9 mouse cellular contexts compared by ENCODE assay signal in the genomic region with DNA sequence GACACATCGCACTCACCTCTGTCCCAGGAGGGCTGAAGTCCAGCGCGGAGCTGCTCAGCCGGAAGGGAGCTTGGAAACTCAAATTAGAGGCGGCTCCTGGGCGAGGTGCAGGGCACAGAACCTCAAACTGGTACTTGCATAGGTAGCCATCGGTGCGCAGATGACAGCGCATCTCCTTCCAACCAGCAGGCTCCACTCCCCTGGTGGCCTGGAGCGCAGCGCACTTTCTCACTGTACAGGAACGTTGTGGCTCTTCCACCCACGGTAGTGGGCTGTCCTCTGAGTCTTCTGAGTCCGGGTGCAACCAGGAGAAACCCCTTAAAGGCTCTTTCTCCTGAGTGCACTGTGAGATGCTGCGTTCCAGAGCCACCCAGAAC. TPM values are rescaled to one million over a fixed set of nuclear protein-coding genes. Genes with fewer than 3 reads are reported as not detected.
DNase-seq lines count a peak whose midpoint lies in the region; ATAC-seq lines count a peak whose summit lies in the region.
"Had no signal": no experiment of that assay in that cellular context is flagged by ENCODE, and none has a peak within 500 bp of the region (broad histone marks: within the 10 kb centered on the region; RNA-seq: fewer than 3 reads in every experiment).

No protein-coding gene starts in this region.

- peak overlapping the region; percentile 48 for H3K9ac ChIP-seq in hindbrain, embryonic 14.5 days
- H3K9ac ChIP-seq in liver, embryonic 12.5 days: peak overlapping the region; percentile 27

- no peaks in the 10 kb centered on the region for H3K36me3 ChIP-seq in hindbrain, embryonic 14.5 days (replicated peaks; ENCODE audit: control insufficient read depth, insufficient read depth)
- no peaks in the 10 kb centered on the region for H3K36me3 ChIP-seq in liver, embryonic 12.5 days

- peak overlapping the region; percentile 55 for H3K27ac ChIP-seq in hindbrain, embryonic 14.5 days
- H3K27ac ChIP-seq in liver, embryonic 12.5 days: 0 out of 2 replicates have a peak overlapping the region, but pooled peaks have one; percentile 51
- H3K27ac ChIP-seq: macrophage had no signal

- H3K4me2 ChIP-seq in hindbrain, embryonic 14.5 days (replicated peaks): peak overlapping the region; percentile 76
- peak overlapping the region; percentile 57 for H3K4me2 ChIP-seq in liver, embryonic 12.5 days

- no peaks in the 10 kb centered on the region for H3K9me3 ChIP-seq in hindbrain, embryonic 14.5 days (ENCODE audit: control insufficient read depth, low read length)
- H3K9me3 ChIP-seq in liver, embryonic 12.5 days (replicated peaks): no peaks in the 10 kb centered on the region

- peak; percentile 71 for ATAC-seq in hindbrain, embryonic 14.5 days (ENCODE audit: low FRiP score)
- ATAC-seq in liver, embryonic 12.5 days: 0 out of 2 replicates have a peak, but pooled peaks have one; percentile 15

- no peaks in the 10 kb centered on the region for H3K27me3 ChIP-seq in hindbrain, embryonic 14.5 days (ENCODE audit: control insufficient read depth, insufficient read depth, low read length)
- H3K27me3 ChIP-seq in liver, embryonic 12.5 days (replicated peaks): peaks cover 5% of the 10 kb centered on the region; the same call in 1 of the 2 replicates

- H3K4me3 ChIP-seq in hindbrain, embryonic 14.5 days (replicated peaks; ENCODE audit: low read length): peak overlapping the region; percentile 36
- H3K4me3 ChIP-seq in liver, embryonic 12.5 days: peak overlapping the region; percentile 41

- 7% methylated on average over 15 of the region's 15 CpGs for WGBS in hindbrain, embryonic 14.5 days
- 7% methylated on average over 15 of the region's 15 CpGs for WGBS in liver, embryonic 12.5 days (ENCODE audit: insufficient replicate concordance)

- peaks cover 12% of the 10 kb centered on the region; the same call in 1 of the 2 replicates for H3K4me1 ChIP-seq in hindbrain, embryonic 14.5 days (replicated peaks; ENCODE audit: control insufficient read depth, insufficient read depth, low read length)
- no peaks in the 10 kb centered on the region for H3K4me1 ChIP-seq in liver, embryonic 12.5 days

- DNase-seq in adrenal gland, postnatal 14 days: peak; percentile 16
- DNase-seq in adrenal gland, adult 8-10 months: no peak
- peak; percentile 2 for DNase-seq in urinary bladder, postnatal 25 days (ENCODE audit: low spot score)
- no peak for DNase-seq in urinary bladder, postnatal 10 days (ENCODE audit: low spot score)
- peak; percentile 44 for DNase-seq in hindbrain, embryonic 14.5 days (ENCODE audit: low spot score)
- DNase-seq in retina, embryonic 14.5 days (ENCODE audit: low spot score): peak; percentile 56
- DNase-seq in urinary bladder, adult 18-20 months (ENCODE audit: low spot score in 2 of 2): no peak

RNA-seq across cellular contexts. Expression of gene Clec14a, which starts 0.9 kb away (rescaled TPM):
- total RNA-seq in adrenal gland, postnatal 14 days (2021): 15.1 and 20.0 TPM in 2 replicates
- total RNA-seq in adrenal gland, adult 8-10 months (2022): 10 to 100 TPM in 3 of 4 experiments, 1 to 10 TPM in 1; 9.4 to 15.3 (median 13.5) TPM
- polyA plus RNA-seq in hindbrain, embryonic 14.5 days (2014; fragmentation: Nextera tagmentation; extraction: Ambion mirVana): 7.9 and 9.3 TPM in 2 replicates
- polyA plus RNA-seq in liver, embryonic 12.5 days (2016; fragmentation: Nextera tagmentation; extraction: Ambion mirVana): 7.6 and 8.3 TPM in 2 replicates
- polyA plus RNA-seq: macrophage had no signal

RNA-seq across cellular contexts. Expression of gene Sstr1, which starts 56.6 kb away (rescaled TPM):
- total RNA-seq in adrenal gland, postnatal 14 days (2021): not detected in 2 replicates
- total RNA-seq in adrenal gland, adult 8-10 months (2022): under 1 TPM in 1 of 4 experiments, not detected in 3; 0.29 TPM
- polyA plus RNA-seq in hindbrain, embryonic 14.5 days (2014; fragmentation: Nextera tagmentation; extraction: Ambion mirVana): 11.6 and 12.2 TPM in 2 replicates
- polyA plus RNA-seq in liver, embryonic 12.5 days (2016; fragmentation: Nextera tagmentation; extraction: Ambion mirVana): not detected in 2 replicates
- polyA plus RNA-seq: macrophage had no signal

Comparison
In these comparisons a context has a peak if more than half of its experiments do, and no peak if none do; other contexts are left out.
1. DNase-seq: peak in adrenal gland, postnatal 14 days (single experiment), urinary bladder, postnatal 25 days (single experiment), hindbrain, embryonic 14.5 days (single experiment) and retina, embryonic 14.5 days (single experiment); none in adrenal gland, adult 8-10 months (single experiment), urinary bladder, postnatal 10 days (single experiment) and urinary bladder, adult 18-20 months (0 of 2).